Mouse (Mus musculus): ENCODE results near the gene Enox2.

Gene Enox2

DNA sequence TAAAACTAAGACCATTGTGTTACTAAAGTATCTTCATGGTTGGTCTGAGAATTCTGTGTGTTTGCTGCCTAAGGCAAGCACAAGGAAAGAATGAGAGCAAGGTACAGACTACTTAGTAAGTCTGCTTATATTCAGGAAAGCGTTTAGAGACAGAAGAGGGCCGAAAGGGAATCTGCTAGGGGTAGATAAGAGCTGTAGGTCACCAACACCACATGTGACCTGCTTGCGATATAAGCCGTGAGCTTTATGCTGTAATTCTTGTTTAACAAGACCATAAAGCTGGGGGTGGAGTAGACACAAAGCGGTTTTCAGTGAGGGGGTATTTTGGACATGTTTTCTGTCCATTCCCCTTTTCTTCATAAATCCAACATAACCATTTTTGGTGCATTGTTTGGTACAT, 302.4 kb downstream of the Enox2 start:
- no peak for DNase-seq

- no peak for DNase-seq
Measured at GRCm38 (mm10) chrX:48984451-48984850, 303.6 kb downstream of the Enox2 start.

Data from cerebellum, adult 11-12 months (tissue).